Mouse (Mus musculus) hindlimb bud, embryonic 11.5 days (tissue): ENCODE measurements around the gene Pan3.

Source experiments
- DNase-seq: peaks from one replicate; pipeline ENCODE4 v3.0.0-alpha.2; 2012; ENCODE audit warnings: low read depth, low spot score; ENCODE audit errors: extremely low spot score

Pan3 gene

DNA sequence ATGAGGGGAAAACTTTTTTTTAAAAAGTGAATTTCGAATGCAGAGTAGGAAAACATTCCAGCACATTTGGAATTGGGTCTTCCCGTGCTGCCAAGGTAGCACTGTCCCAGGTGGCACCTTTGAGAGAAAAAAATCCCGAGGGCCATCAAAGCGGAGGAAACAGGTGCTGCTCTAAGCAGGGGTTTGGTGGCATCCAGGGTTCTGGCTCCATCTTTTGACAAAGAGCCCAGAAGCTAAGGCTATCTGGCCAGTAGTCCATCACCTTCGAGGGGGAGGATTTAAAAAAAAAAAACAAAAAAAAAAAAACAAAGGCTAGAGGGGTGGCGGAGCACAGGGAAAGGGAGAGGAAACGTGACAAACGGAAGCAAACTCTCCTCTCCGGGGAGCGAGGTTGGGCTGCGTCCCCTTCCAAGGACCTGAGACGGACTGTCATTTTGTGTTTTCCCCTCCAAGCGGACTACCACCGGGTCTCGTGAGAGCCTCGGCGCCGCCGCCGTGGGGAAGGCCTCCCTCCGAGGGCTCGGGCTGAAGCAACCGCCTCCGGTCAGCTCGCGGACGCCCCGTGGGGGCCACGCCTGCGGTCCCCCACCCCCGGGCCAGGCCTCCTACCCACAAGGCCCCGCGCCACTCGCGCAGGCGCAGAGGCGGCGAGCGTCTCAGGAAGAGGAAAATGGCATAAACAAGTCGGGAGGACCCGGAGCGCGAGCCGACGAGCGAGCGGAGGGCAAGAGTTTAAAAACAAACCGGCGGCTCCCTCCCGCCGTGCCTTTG is at the start of gene Pan3:
Pan3 (plus strand) TSS at position 627 of the 771 bp plus-strand sequence.
- DNase-seq, result peak; percentile 63

GRCm38 (mm10) chr5:147381396-147381795 is 48.6 kb upstream of the Pan3 start:
- peak; percentile 37 for DNase-seq

DNA sequence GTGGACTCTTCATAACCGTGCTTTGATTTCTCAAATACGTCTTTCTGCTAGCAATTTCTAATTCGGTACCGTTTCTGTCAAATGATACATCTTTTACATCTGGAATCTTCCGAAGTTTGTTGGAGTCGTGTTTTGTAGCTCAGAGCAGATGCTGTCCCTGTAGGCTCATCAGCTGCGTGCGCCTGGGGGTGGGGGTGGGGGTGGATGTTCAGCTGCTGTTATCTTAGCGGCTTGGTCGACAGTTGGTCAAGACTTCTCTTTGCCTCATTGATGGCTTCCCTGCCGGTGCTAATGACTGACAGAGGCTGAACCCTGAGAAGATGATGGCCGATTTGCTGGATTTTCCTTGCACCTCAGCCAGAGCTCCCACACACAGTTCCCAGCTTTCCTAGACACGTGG is 43.1 kb upstream of the Pan3 start:
- no peak for DNase-seq

DNA sequence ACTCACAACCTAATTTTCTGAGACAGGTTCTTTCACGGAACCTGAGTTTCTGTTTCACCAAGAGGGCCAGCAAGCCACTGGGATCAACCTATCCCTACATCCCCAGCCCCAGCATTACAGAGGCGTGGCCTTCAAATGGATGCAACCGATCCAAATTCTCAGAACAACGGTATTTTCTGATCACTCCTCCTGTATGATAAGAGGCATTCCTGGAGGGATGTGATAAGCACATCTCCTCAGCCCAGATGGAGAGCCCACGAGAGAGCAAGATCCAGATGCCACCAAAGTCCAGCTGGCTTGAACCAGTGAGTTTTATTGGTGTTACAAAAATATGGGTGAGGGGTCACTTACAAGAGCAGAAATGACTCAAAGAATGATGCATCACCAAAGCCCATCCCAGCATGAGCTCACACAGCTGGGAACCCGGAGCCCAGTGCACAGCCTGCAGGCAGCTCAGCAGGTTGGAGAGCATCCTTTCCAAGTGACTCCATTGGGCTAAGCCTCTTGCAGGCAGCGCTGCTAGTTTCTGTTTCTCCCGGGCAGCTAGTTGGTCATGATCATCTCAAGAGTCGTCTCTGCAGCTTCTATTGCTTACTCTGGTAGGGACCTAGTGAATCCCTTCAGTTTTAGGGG is 41.5 kb upstream of the Pan3 start:
- no peak for DNase-seq

GRCm38 (mm10) chr5:147389052-147389451 is 40.9 kb upstream of the Pan3 start:
- DNase-seq, result no peak

DNA sequence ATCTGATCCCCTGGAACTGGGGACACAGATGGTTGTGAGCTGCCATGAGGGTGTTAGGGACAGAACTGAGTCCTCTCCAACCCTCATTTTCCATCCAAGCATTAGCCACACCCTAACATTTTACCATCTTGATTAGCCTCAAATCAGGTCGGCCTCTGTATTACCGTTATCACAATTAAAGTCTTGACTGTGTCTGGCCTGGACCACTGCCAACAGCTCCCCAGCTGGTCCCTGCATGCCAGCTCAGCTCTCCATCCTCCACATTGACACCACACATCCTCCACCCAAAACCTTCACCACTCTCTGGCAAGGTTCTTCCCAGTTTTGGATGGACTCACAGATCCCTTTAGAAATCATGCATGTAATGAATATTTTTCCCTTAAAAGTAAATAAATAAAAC is 39.2 kb upstream of the Pan3 start:
- DNase-seq, result no peak

DNA sequence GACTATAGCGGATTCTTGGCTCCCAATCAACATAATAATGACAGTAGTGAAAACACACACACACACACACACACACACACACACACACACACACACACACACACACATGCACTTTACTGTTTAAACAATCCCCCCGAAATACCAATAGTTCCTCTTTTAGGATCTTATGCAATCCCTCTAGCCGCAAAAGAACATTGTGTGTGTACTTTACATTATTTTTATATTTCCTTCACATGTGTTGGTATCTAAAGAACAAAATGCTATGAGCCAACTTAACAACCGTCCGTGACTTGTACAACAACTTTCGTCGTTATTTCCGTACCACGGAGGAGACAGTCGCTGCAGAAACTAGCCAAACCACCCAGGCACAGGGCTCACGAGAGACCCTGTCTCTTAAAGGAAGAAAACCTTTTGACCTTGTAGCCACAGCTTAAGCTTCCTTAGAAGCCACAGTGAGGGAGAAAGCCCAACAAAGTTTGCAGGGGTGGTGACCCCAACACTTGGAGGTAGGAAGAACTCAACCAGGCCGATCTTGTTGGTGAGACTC is 37.2 kb upstream of the Pan3 start:
- no peak for DNase-seq

DNA sequence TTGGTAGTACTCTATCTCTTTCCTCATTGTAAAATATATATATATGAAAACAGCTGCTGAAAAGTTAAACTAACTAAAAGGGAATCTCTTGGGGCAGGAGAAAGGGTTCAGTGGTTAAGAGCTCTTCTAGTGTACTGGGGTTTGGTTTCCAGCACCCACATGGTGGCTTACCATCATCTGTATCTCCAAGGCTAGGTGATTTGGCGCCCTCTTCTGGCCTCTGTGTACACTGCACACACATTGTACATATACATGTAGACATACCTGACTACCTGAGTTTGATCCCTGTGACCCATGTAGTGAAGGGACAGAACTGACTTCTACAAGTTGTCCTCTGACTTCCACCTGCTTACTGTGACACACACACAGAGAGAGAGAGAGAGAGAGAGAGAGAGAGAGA is 34.9 kb upstream of the Pan3 start:
- DNase-seq, result no peak

DNA sequence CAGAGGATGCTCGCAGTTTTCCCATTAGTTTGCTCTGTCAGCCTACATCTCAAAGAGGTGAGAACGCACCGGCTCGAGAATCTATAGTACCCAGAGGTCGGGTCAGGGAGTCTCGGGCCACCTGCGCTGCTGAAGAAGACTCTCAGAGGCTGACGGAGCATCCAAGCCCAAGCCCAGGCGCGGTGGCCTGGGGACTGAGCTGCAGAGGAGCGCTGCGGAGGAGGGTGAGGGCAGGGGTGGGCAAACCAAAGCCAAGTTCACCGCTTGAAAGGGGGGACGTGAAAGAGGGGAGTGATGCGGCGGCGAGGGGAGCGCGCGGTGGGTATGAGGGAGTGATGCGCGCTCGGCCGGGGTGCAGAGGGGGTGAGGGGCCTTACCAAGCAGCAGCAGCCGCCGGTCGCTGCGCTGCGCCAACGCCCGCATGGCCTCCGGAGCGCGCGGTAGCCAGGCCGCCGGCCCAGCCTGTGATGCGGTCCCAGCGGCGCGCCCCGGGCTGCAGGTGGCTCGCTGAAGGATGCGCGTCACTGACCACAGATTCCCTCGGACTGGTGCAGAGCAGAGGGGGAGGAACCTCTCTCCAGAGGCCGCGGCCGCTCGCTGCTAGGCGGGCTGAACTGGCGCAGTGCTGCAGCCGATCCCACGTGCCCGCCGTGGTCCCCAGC is 30.0 kb upstream of the Pan3 start, which contains the start of gene Flt3:
Flt3 (minus strand) TSS at position 647 of the 662 bp plus-strand sequence.
- DNase-seq, result no peak

DNA sequence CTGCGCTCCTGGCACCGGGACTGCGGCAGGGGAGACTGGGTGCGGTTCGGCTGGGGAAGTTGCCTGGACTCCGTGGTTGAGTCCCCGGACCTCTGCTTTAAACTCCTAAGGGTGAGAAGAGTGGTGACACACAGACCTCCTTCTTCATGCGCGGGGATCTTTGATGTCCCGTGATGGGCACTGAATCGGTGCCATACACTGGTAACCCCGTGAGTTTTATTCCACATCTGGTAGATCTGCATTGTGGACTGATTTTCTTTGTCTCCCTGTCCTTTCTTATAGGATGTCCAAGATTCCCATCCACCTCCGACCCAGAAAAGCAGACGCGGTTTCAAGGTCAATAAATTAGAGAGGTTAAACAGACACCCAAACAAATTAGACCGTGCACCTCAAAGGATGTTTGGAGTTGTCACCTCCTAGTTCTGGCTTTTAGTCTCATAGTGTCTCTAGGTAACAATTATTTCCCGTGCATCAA is 29.4 kb upstream of the Pan3 start:
- DNase-seq, result no peak

DNA sequence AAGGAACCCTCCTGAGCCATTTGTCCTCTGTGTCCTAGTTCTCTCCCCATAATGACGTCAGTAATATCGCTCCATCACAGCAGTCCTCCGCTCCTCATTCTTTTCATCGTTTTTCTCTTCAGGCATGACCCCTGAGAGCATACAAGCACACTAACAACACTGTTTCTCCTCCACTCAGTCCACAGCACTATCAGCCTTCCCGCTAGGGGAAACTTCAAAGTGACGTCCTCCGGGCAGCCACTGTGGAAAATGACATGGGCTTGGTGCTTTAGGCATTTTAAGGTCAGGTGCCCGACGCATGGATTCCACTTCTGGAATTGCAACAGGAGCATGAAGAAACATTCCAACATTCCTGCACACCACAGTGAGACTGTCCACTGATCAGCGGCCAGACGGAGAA is 28.9 kb upstream of the Pan3 start:
- DNase-seq, result no peak

DNA sequence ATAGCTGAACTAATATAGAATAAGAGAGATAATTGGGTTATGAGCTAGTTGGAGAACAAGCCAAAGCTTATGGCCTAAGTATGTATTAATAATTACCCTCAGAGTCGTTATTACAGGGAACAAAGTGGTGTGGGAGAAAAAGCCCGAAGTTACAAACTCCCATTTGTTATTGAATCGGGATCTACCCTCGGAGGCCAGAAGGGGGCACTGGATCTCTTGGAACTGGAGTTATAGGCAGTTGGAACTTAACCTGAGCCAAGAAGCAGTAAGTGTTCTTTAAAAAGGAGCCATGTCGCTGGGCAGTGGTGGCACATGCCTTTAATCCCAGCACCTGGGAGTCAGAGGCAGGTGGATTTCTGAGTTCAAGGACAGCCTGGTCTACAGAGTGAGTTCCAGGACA is 27.5 kb upstream of the Pan3 start:
- DNase-seq, result no peak

DNA sequence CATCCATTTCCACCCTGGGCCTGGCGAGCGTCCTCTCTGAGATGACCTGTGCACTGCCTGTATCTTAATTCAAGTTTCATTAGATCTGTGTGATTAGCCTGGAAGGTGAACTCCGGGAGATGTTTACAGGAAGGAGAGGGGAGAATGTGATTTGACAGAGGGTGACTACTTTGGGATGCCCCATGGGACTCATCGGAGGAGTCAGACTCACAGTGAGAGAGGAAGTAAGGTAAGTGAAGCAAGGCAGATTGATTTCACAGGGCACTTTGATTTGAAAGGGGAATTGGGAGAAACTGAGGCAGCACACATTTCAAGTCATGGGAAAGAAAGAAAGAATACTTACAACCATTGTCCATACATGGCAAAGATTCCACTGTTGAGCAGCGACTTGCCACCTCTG is 23.8 kb upstream of the Pan3 start:
- no peak for DNase-seq

DNA sequence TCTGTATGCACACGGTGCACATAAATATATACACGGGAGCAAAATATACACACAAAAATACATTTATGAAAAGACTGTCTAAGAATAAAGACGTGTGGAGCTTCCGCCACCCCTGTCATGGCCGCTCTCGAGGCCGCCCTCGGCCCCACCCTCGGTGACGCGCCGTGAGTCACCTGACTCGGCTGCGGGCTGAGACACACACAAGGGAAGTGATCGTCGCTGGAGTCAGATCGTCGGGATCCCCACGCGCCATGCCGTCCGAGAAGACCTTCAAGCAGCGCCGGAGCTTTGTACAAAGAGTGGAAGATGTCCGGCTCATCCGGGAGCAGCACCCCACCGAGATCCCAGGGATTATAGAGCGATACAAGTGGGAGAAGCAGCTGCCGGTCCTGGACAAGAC is 21.2 kb upstream of the Pan3 start:
- no peak for DNase-seq

DNA sequence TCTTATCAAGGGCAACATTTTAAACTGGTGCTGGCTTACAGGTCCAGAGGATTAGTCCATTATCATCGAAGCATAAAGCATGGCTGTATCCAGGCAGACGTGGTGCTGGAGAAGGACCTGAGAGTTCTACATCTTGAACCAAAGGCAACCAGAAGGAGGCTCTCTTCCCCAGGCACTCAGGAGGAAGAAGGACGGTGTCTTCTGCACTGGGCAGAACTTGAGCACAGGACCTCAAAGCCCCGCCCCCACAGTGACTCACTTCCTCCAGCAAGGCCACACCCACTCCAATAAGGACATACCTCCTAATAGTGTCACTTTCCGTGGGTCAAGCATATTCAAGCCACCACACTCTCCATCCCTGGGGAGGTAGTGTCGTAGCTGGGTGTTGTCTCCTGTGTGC is 19.4 kb upstream of the Pan3 start:
- no peak for DNase-seq

DNA sequence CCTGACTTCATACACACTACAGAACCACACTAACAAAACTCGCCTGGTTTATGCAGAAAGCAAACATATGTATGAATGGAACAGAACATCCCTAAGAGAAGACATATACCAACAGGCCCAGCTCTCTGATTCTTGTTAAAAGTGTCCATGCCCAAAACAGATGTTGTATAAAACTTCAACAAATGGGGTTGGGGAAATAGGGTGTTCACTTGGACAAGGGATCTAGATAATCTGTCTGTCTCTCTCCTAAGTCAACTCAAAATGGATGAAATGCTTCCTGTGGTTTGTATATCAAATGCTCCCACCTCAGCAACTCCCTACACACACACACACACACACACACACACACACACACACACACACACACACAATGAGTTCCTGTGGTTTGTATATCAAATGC is 12.0 kb upstream of the Pan3 start:
- DNase-seq, result no peak

DNA sequence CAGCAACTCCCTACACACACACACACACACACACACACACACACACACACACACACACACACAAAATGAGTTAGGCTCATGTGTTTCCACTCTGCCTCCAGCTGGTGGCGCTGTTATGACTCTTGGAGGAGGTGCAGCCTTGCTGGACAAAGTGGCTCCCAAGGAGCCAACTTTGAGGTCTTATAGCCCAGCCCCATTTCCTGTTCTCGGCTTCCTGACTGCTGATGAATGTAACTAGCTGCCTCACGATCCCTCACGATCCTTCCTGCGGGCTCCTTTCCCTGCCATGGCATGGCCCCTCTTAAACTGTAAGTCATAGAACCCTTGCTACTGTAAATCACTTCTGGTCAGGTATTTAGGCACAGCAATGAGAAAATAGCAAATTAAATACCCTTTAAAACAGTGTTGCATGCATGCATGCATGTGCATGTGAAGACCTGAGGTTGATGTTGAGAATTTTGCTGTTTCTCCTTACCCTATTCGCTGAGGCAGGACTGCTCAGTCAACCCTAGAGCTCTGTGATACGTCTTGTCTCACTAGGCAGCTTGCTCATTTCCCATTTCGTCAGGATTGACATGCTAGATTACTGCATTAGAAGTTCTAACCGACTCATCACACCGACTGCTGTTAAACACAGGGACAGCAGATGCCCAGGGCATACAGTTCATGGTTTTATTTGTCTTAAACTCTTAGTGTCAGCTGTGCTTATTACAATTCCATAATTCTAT is 11.4 kb upstream of the Pan3 start:
- DNase-seq, result no peak

GRCm38 (mm10) chr5:147423612-147424011 is 6.3 kb upstream of the Pan3 start:
- DNase-seq, result no peak

DNA sequence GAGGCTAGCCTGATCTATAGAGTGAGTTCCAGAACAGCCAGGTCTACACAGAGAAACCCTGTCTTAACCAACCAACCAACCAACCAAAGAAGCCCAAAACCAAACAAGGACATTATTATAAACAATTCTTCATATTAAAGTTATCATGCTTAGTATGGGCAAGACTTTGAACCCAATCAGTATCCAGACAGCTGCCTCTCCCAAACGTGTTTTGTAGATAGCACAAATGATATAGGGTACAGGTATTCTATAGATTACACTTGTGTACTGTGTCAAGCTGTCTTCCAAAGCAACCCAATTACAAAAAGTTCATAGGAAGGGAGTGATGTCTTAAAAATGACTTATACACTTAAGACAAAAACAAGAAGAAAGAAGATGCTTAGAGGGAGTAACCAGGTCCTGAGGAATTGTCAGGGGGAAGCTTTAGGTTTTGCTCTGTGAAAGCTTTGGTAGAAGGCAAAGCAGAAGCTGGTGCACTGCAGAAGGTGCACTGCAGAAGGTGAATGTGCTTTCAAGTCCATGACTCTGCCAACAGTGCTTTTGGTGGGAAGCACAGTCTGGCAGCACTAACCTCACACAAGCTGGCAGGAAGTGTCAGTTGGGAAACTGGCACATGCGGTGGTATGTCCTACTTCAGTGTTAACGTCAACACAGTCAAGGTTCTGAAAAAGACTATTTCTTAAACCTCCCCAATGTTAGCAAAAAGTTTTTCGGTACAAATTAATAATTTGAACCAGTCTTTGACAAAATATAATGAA is 3.7 kb upstream of the Pan3 start:
- DNase-seq, result no peak

GRCm38 (mm10) chr5:147430361-147430935 is 487 bp downstream of the Pan3 start:
- no peak for DNase-seq
